Mouse (Mus musculus) ES-Bruce4 (cell line): Measurements from ENCODE around the gene Uqcrq.
"Not testable (repeated sequence)": the region's sequence is repeated elsewhere in the genome, so short reads cannot be mapped to it uniquely, and the experiment has no call there.

Source experiments
- CTCF ChIP-seq: IDR thresholded peaks from one replicate; pipeline ENCODE4 v1.8.1; 2011; ENCODE audit warnings: low read depth, low read length
- EP300 ChIP-seq: IDR thresholded peaks from 2 replicates; pipeline ENCODE4 v1.6.1; 2011; ENCODE audit warnings: low read depth, low read length; ENCODE audit not compliant: insufficient read depth
- POLR2A ChIP-seq: IDR thresholded peaks from one replicate; pipeline ENCODE4 v1.8.1; 2011; ENCODE audit warnings: low read length; ENCODE audit not compliant: insufficient read depth

DNA sequence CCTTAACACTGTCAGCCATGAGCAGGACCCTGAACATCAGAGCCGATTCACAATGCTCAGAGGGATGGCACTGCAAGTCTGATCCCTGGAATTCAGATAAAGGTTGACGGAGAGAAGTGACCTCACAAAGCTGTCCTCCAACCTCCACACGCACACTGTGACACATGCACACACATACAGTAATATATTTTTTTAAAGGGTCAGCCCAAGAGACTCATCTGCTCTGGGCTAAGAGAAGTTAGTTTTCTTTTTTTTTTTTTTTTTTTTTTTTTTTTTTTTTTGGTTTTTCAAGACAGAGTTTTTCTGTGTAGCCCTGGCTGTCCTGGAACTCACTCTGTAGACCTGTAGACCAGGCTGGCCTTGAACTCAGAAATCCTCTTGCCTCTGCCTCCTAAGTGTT is 3.7 kb downstream of the Uqcrq start:
- TF ChIP-seq POLR2A, CTCF, EP300: not testable (repeated sequence)
